Mouse (Mus musculus): Measurements from ENCODE around the gene Nr4a1. TPM values are rescaled to one million over a fixed set of nuclear protein-coding genes. Genes with fewer than 3 reads are reported as not detected.

The Nr4a1 gene
- total RNA-seq (2014; fragmentation: Nextera tagmentation) (not detected in 2 replicates), total RNA-seq (2017) (not detected in 2 replicates), polyA plus RNA-seq (2012) (0.04 TPM in 1 of 2 replicates, not detected in the other)

DNA sequence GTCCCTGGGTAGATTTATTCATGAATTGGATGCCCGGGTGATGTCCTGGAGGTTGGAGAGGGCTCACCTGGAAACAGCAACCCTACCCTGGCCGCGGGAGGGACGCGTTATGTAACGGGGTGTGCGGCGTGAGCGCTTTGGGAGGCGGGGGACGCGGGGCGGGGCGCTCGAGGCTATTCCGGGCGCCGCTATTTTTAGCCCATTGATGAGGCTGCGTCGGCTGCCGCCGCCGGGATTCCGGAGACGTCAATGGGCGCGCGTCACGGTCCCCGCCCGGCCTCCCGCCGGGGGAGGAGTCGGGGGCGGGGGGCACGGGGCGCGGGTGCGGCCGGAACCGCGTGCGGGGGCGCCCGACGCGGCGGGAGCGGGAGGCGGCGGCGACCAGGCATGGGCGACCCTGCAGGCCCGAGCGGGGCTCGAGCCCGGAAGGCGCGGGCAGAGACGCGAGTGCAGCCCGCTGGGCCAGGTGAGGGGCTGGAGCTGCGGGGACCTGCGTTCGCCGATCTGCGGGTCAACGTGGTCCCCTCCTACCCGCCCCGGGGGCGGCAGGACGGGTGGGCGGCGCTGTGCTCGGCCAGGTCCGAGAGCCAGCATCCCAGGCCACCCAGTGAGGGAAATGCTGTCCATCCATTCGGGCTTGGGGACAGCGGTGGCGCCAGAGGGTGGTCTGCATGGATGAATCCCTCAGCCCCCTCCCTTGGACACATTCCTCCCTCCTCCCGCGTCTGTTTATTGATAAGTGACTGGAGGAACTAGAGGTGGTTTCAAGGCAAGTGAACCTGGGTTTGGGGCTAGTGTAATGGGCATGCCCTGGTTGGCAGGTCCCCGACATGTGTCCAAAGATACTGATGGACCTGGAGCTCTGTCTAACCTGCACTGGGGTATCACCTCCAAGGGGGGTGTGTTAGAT lies at the start of gene Nr4a1:
Nr4a1 (plus strand) TSS at position 384 of the 910 bp plus-strand sequence.
- H3K9me3 ChIP-seq (replicated peaks), result peaks cover 49% of the 10 kb centered on the region
- H3K4me3 ChIP-seq (ENCODE audit: low read depth, low read length), result no peak within 1 kb of the TSS; the same call in 1 of the 2 replicates
- no peaks in the 10 kb centered on the region for H3K36me3 ChIP-seq (replicated peaks)
- DNase-seq (ENCODE audit: low spot score), result no peak
- no peaks in the 10 kb centered on the region for H3K4me1 ChIP-seq (ENCODE audit: insufficient read depth, low read depth, low read length)
- TF ChIP-seq TAL1 (conservative IDR thresholded peaks at IDR 0.05; ENCODE audit: low read depth, low read length) (no peak), GATA1 (IDR thresholded peaks at IDR 0.05; ENCODE audit: borderline replicate concordance, low read length) (no peak), GATA2 (IDR thresholded peaks at IDR 0.05; ENCODE audit: borderline replicate concordance, low read depth, low read length) (no peak), CTCF (IDR thresholded peaks at IDR 0.05; ENCODE audit: low read depth, low read length) (no peak), POLR2AphosphoS5 (IDR thresholded peaks at IDR 0.05; ENCODE audit: insufficient replicate concordance, low read depth, low read length) (no peak)
- no peak for ATAC-seq (ENCODE audit: extremely low read depth, insufficient number of reproducible peaks, low FRiP score, poor library complexity, severe bottlenecking)
- peaks cover 10% of the 10 kb centered on the region; the same call in 1 of the 2 replicates for H3K27me3 ChIP-seq (ENCODE audit: insufficient read depth, low read length)

DNA sequence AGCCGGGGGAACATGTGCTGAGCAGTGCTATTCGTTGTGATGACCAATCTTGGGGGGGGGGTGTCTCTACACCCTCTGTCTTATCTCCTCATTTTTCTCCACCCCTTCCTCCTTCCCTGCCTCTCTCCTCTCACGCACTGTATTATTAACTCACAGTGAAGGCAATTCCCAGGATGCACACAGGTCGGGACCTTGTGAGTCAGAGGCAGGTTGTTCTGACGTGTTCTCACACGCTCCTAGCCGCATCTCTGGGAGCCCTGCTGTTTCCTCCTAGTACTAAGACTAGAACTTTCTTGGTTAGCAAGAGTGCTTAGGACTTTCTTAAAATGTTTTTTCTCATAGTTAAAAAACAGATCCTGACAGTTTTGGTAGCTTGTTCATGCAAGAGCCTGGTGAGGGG lies 49.3 kb upstream of the Nr4a1 start:
- H3K9me3 ChIP-seq (replicated peaks), result peaks cover 68% of the 10 kb centered on the region
- no peaks in the 10 kb centered on the region for H3K36me3 ChIP-seq (replicated peaks)
- ATAC-seq (ENCODE audit: extremely low read depth, insufficient number of reproducible peaks, low FRiP score, poor library complexity, severe bottlenecking) (no peak), DNase-seq (ENCODE audit: low spot score) (no peak)
- H3K4me3 ChIP-seq (ENCODE audit: low read depth, low read length), result no peak overlapping the region
- no peak for TF ChIP-seq CTCF (IDR thresholded peaks at IDR 0.05; ENCODE audit: low read depth, low read length)
- no peak for TF ChIP-seq POLR2AphosphoS5 (IDR thresholded peaks at IDR 0.05; ENCODE audit: insufficient replicate concordance, low read depth, low read length)
- TF ChIP-seq GATA2 (IDR thresholded peaks at IDR 0.05; ENCODE audit: borderline replicate concordance, low read depth, low read length), result no peak
- no peak for TF ChIP-seq GATA1 (IDR thresholded peaks at IDR 0.05; ENCODE audit: borderline replicate concordance, low read length)
- TF ChIP-seq TAL1 (conservative IDR thresholded peaks at IDR 0.05; ENCODE audit: low read depth, low read length), result no peak
- no peaks in the 10 kb centered on the region for H3K27me3 ChIP-seq (ENCODE audit: insufficient read depth, low read length)
- H3K4me1 ChIP-seq (ENCODE audit: insufficient read depth, low read depth, low read length), result no peaks in the 10 kb centered on the region

DNA sequence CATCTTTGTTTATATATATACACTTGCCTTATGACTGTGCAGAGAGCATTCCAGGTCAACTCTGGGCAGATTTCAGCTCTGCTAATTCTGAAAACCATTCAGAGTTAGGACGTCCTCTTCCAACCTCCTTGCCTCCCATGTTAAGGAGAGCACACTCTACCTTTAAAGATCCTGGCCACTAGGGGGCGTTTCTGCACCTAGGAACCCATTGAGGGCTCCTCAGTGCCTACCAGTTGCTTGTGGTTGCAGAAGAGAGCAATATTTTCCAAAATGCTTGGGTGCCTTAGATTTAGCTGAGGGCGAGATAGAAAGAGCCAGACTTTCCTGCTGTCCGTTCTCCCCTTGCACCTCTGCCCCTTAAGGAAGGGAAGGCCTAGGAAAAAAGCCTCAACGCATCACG lies 43.8 kb upstream of the Nr4a1 start:
- no peak for DNase-seq (ENCODE audit: low spot score)
- peaks cover 58% of the 10 kb centered on the region for H3K9me3 ChIP-seq (replicated peaks)
- H3K4me3 ChIP-seq (ENCODE audit: low read depth, low read length), result no peak overlapping the region
- no peaks in the 10 kb centered on the region for H3K27me3 ChIP-seq (ENCODE audit: insufficient read depth, low read length)
- no peaks in the 10 kb centered on the region for H3K36me3 ChIP-seq (replicated peaks)
- no peak for TF ChIP-seq TAL1 (conservative IDR thresholded peaks at IDR 0.05; ENCODE audit: low read depth, low read length)
- no peak for TF ChIP-seq GATA2 (IDR thresholded peaks at IDR 0.05; ENCODE audit: borderline replicate concordance, low read depth, low read length)
- TF ChIP-seq GATA1 (IDR thresholded peaks at IDR 0.05; ENCODE audit: borderline replicate concordance, low read length), result no peak
- no peak for TF ChIP-seq POLR2AphosphoS5 (IDR thresholded peaks at IDR 0.05; ENCODE audit: insufficient replicate concordance, low read depth, low read length)
- no peak for TF ChIP-seq CTCF (IDR thresholded peaks at IDR 0.05; ENCODE audit: low read depth, low read length)
- no peak for ATAC-seq (ENCODE audit: extremely low read depth, insufficient number of reproducible peaks, low FRiP score, poor library complexity, severe bottlenecking)
- no peaks in the 10 kb centered on the region for H3K4me1 ChIP-seq (ENCODE audit: insufficient read depth, low read depth, low read length)

DNA sequence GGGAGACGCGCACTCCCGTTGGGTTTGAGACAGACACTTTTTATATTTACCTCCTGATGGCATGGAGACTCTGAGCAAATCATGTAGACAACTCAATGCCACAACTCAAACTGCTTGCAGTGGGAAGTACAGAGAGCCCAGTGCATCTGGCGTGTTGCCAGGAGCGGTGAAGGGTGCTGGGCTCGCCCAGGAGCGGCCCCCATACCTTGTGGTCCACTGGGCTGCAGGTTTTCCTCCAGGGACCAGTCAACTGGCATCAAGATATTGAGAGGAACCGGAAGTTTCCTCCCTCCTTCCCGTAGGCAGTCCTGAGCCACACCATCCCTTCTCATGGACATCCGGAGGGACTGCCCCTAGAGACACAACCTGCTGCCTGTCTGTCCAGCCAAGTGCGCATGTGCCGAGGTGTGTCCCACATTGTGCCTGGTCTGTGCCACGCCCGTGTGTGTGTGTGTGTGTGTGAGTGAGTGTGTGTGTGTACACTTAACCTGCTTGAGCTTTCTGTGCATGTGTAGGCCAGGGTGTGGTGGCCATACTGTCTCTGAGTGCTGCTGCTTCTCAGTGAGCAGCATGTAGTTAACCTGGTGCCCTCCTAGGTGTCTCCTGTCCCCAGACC lies 43.0 kb upstream of the Nr4a1 start:
- no peak for ATAC-seq (ENCODE audit: extremely low read depth, insufficient number of reproducible peaks, low FRiP score, poor library complexity, severe bottlenecking)
- TF ChIP-seq CTCF (IDR thresholded peaks at IDR 0.05; ENCODE audit: low read depth, low read length), result no peak
- H3K4me3 ChIP-seq (ENCODE audit: low read depth, low read length), result no peak overlapping the region
- H3K27me3 ChIP-seq (ENCODE audit: insufficient read depth, low read length), result no peaks in the 10 kb centered on the region
- H3K4me1 ChIP-seq (ENCODE audit: insufficient read depth, low read depth, low read length), result no peaks in the 10 kb centered on the region
- peaks cover 60% of the 10 kb centered on the region for H3K9me3 ChIP-seq (replicated peaks)
- no peaks in the 10 kb centered on the region for H3K36me3 ChIP-seq (replicated peaks)
- DNase-seq (ENCODE audit: low spot score), result no peak

DNA sequence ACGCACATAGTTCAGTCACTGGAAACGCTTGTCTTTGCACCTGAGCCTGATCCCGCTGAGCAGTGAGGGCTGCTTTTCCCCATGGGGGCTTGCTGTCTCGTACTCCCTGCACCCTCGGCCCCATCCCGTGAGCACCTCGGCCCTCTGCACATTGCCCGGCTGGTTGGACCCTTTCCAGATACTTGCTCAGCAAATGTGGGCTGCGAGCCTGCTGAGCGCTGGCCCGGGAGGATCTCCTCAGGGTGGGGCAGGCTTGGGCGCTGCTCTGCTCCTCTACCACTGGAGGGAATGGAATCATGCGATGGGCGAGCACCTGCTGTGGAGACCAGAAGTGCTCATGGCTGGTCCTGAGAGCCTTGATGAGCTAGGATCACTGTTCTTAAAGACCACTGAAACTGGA lies 41.6 kb upstream of the Nr4a1 start:
- H3K4me3 ChIP-seq (ENCODE audit: low read depth, low read length), result no peak overlapping the region
- ATAC-seq (ENCODE audit: extremely low read depth, insufficient number of reproducible peaks, low FRiP score, poor library complexity, severe bottlenecking) (no peak), DNase-seq (ENCODE audit: low spot score) (no peak)
- no peaks in the 10 kb centered on the region for H3K4me1 ChIP-seq (ENCODE audit: insufficient read depth, low read depth, low read length)
- TF ChIP-seq CTCF (IDR thresholded peaks at IDR 0.05; ENCODE audit: low read depth, low read length) (no peak), GATA1 (IDR thresholded peaks at IDR 0.05; ENCODE audit: borderline replicate concordance, low read length) (no peak), POLR2AphosphoS5 (IDR thresholded peaks at IDR 0.05; ENCODE audit: insufficient replicate concordance, low read depth, low read length) (no peak), TAL1 (conservative IDR thresholded peaks at IDR 0.05; ENCODE audit: low read depth, low read length) (no peak), GATA2 (IDR thresholded peaks at IDR 0.05; ENCODE audit: borderline replicate concordance, low read depth, low read length) (no peak)
- no peaks in the 10 kb centered on the region for H3K27me3 ChIP-seq (ENCODE audit: insufficient read depth, low read length)
- peaks cover 51% of the 10 kb centered on the region for H3K9me3 ChIP-seq (replicated peaks)
- H3K36me3 ChIP-seq (replicated peaks), result no peaks in the 10 kb centered on the region

DNA sequence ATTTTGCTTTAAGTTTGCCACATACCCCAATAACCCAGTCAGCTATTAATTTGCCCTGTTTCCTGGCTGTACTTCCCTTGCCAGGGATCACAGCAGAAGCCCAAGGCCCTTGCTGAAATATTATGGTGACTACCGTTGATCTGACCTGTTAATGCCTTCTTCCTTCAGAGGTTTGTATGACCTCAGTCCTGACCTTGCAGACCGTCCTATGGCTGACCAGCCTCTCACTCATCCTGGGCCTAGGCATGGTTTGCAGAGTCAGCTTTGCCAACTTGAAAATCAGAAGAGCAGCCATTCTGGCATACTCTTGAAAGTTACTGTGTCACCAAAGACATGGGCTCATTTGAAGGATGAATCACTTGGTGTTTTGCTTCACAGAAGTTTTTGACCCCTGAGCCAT lies 38.9 kb upstream of the Nr4a1 start:
- no peaks in the 10 kb centered on the region for H3K27me3 ChIP-seq (ENCODE audit: insufficient read depth, low read length)
- no peaks in the 10 kb centered on the region for H3K4me1 ChIP-seq (ENCODE audit: insufficient read depth, low read depth, low read length)
- no peaks in the 10 kb centered on the region for H3K36me3 ChIP-seq (replicated peaks)
- no peak overlapping the region for H3K4me3 ChIP-seq (ENCODE audit: low read depth, low read length)
- ATAC-seq (ENCODE audit: extremely low read depth, insufficient number of reproducible peaks, low FRiP score, poor library complexity, severe bottlenecking) (no peak), DNase-seq (ENCODE audit: low spot score) (no peak)
- H3K9me3 ChIP-seq (replicated peaks), result peaks cover 47% of the 10 kb centered on the region
- TF ChIP-seq CTCF (IDR thresholded peaks at IDR 0.05; ENCODE audit: low read depth, low read length), result no peak
- no peak for TF ChIP-seq GATA1 (IDR thresholded peaks at IDR 0.05; ENCODE audit: borderline replicate concordance, low read length)
- no peak for TF ChIP-seq TAL1 (conservative IDR thresholded peaks at IDR 0.05; ENCODE audit: low read depth, low read length)
- no peak for TF ChIP-seq GATA2 (IDR thresholded peaks at IDR 0.05; ENCODE audit: borderline replicate concordance, low read depth, low read length)
